Mouse (Mus musculus): ENCODE data around the gene Cnbd2.
A peak's percentile ranks its signal among the peaks of the same experiment; 100 is the strongest.

The Cnbd2 gene

GRCm38 (mm10) chr2:156305818-156306217 lies 6.3 kb upstream of the Cnbd2 start:
- TF ChIP-seq CTCF (conservative IDR thresholded peaks at IDR 0.05; ENCODE audit: low read length) = peak; percentile 48
- no peak for TF ChIP-seq NANOG (IDR thresholded peaks at IDR 0.05; ENCODE audit: borderline replicate concordance, low read length)
- TF ChIP-seq POU5F1 (IDR thresholded peaks at IDR 0.05; ENCODE audit: borderline replicate concordance, low read length) = no peak
- peaks cover 98% of the 10 kb centered on the region for H3K36me3 ChIP-seq (ENCODE audit: insufficient read depth, low read length)
- no peak overlapping the region for H3K4me3 ChIP-seq (replicated peaks; ENCODE audit: low read length)
- peaks cover 12% of the 10 kb centered on the region for H3K4me1 ChIP-seq (replicated peaks; ENCODE audit: low read depth, low read length)
- H3K9me3 ChIP-seq (ENCODE audit: low read length) = no peaks in the 10 kb centered on the region
- H3K27me3 ChIP-seq (ENCODE audit: insufficient read depth, low read length) = no peaks in the 10 kb centered on the region

GRCm38 (mm10) chr2:156307261-156307660 lies 4.8 kb upstream of the Cnbd2 start:
- TF ChIP-seq POU5F1 (IDR thresholded peaks at IDR 0.05; ENCODE audit: borderline replicate concordance, low read length) (no peak), CTCF (conservative IDR thresholded peaks at IDR 0.05; ENCODE audit: low read length) (peak; percentile 15; the same call in 1 of the 2 replicates)
- Histone ChIP-seq H3K36me3 (ENCODE audit: insufficient read depth, low read length) (peaks cover 86% of the 10 kb centered on the region), H3K27me3 (ENCODE audit: insufficient read depth, low read length) (no peaks in the 10 kb centered on the region), H3K9me3 (ENCODE audit: low read length) (no peaks in the 10 kb centered on the region), H3K4me3 (replicated peaks; ENCODE audit: low read length) (no peak overlapping the region), H3K4me1 (replicated peaks; ENCODE audit: low read depth, low read length) (peaks cover 12% of the 10 kb centered on the region)

- Histone ChIP-seq H3K36me3 (ENCODE audit: insufficient read depth, low read length) (peaks cover 60% of the 10 kb centered on the region), H3K4me3 (replicated peaks; ENCODE audit: low read length) (no peak overlapping the region), H3K27me3 (ENCODE audit: insufficient read depth, low read length) (no peaks in the 10 kb centered on the region), H3K9me3 (ENCODE audit: low read length) (peaks cover 4% of the 10 kb centered on the region; the same call in 1 of the 2 replicates), H3K4me1 (replicated peaks; ENCODE audit: low read depth, low read length) (peaks cover 4% of the 10 kb centered on the region; the same call in 1 of the 2 replicates)
- TF ChIP-seq NANOG (IDR thresholded peaks at IDR 0.05; ENCODE audit: borderline replicate concordance, low read length) (no peak), CTCF (conservative IDR thresholded peaks at IDR 0.05; ENCODE audit: low read length) (no peak), POU5F1 (IDR thresholded peaks at IDR 0.05; ENCODE audit: borderline replicate concordance, low read length) (no peak)
Measured at GRCm38 (mm10) chr2:156309948-156310347, 2.2 kb upstream of the Cnbd2 start.

- H3K27me3 ChIP-seq (ENCODE audit: insufficient read depth, low read length) = no peaks in the 10 kb centered on the region
- peaks cover 7% of the 10 kb centered on the region; the same call in 1 of the 2 replicates for H3K4me1 ChIP-seq (replicated peaks; ENCODE audit: low read depth, low read length)
- no peak overlapping the region for H3K4me3 ChIP-seq (replicated peaks; ENCODE audit: low read length)
- TF ChIP-seq NANOG (IDR thresholded peaks at IDR 0.05; ENCODE audit: borderline replicate concordance, low read length) (no peak), POU5F1 (IDR thresholded peaks at IDR 0.05; ENCODE audit: borderline replicate concordance, low read length) (no peak), CTCF (conservative IDR thresholded peaks at IDR 0.05; ENCODE audit: low read length) (no peak)
- peaks cover 4% of the 10 kb centered on the region; the same call in 1 of the 2 replicates for H3K9me3 ChIP-seq (ENCODE audit: low read length)
- H3K36me3 ChIP-seq (ENCODE audit: insufficient read depth, low read length) = peaks cover 54% of the 10 kb centered on the region
Measured at GRCm38 (mm10) chr2:156310455-156310854, 1.6 kb upstream of the Cnbd2 start.

- peaks cover 4% of the 10 kb centered on the region; the same call in 1 of the 2 replicates for H3K9me3 ChIP-seq (ENCODE audit: low read length)
- TF ChIP-seq POU5F1 (IDR thresholded peaks at IDR 0.05; ENCODE audit: borderline replicate concordance, low read length) = no peak
- TF ChIP-seq NANOG (IDR thresholded peaks at IDR 0.05; ENCODE audit: borderline replicate concordance, low read length) = no peak
- TF ChIP-seq CTCF (conservative IDR thresholded peaks at IDR 0.05; ENCODE audit: low read length) = no peak
- peaks cover 7% of the 10 kb centered on the region for H3K4me1 ChIP-seq (replicated peaks; ENCODE audit: low read depth, low read length)
Measured at GRCm38 (mm10) chr2:156310945-156311344, 1.2 kb upstream of the Cnbd2 start.

GRCm38 (mm10) chr2:156311441-156311840 lies 658 bp upstream of the Cnbd2 start:
- peaks cover 4% of the 10 kb centered on the region; the same call in 1 of the 2 replicates for H3K9me3 ChIP-seq (ENCODE audit: low read length)
- no peaks in the 10 kb centered on the region for H3K27me3 ChIP-seq (ENCODE audit: insufficient read depth, low read length)
- H3K4me1 ChIP-seq (replicated peaks; ENCODE audit: low read depth, low read length) = peaks cover 7% of the 10 kb centered on the region
- peaks cover 45% of the 10 kb centered on the region for H3K36me3 ChIP-seq (ENCODE audit: insufficient read depth, low read length)
- H3K4me3 ChIP-seq (replicated peaks; ENCODE audit: low read length) = peak overlapping the region; percentile 89
- TF ChIP-seq NANOG (IDR thresholded peaks at IDR 0.05; ENCODE audit: borderline replicate concordance, low read length) = no peak
- no peak for TF ChIP-seq CTCF (conservative IDR thresholded peaks at IDR 0.05; ENCODE audit: low read length)
- TF ChIP-seq POU5F1 (IDR thresholded peaks at IDR 0.05; ENCODE audit: borderline replicate concordance, low read length) = no peak

More at GRCm38 (mm10) chr2:156310945-156311344, 1.2 kb upstream of the Cnbd2 start:
- Histone ChIP-seq H3K27me3 (ENCODE audit: insufficient read depth, low read length) (no peaks in the 10 kb centered on the region), H3K4me3 (replicated peaks; ENCODE audit: low read length) (no peak overlapping the region), H3K36me3 (ENCODE audit: insufficient read depth, low read length) (peaks cover 50% of the 10 kb centered on the region)

GRCm38 (mm10) chr2:156311841-156312291 lies 233 bp upstream of the Cnbd2 start:
- Histone ChIP-seq H3K4me1 (replicated peaks; ENCODE audit: low read depth, low read length) (peaks cover 7% of the 10 kb centered on the region), H3K4me3 (replicated peaks; ENCODE audit: low read length) (peak overlapping the region; percentile 89), H3K27me3 (ENCODE audit: insufficient read depth, low read length) (no peaks in the 10 kb centered on the region), H3K9me3 (ENCODE audit: low read length) (peaks cover 4% of the 10 kb centered on the region; the same call in 1 of the 2 replicates), H3K36me3 (ENCODE audit: insufficient read depth, low read length) (peaks cover 40% of the 10 kb centered on the region)
- no peak for TF ChIP-seq POU5F1 (IDR thresholded peaks at IDR 0.05; ENCODE audit: borderline replicate concordance, low read length)
- no peak for TF ChIP-seq NANOG (IDR thresholded peaks at IDR 0.05; ENCODE audit: borderline replicate concordance, low read length)
- no peak for TF ChIP-seq CTCF (conservative IDR thresholded peaks at IDR 0.05; ENCODE audit: low read length)

- peaks cover 7% of the 10 kb centered on the region for H3K4me1 ChIP-seq (replicated peaks; ENCODE audit: low read depth, low read length)
- peaks cover 4% of the 10 kb centered on the region; the same call in 1 of the 2 replicates for H3K9me3 ChIP-seq (ENCODE audit: low read length)
- H3K36me3 ChIP-seq (ENCODE audit: insufficient read depth, low read length) = peaks cover 27% of the 10 kb centered on the region
- no peak for TF ChIP-seq NANOG (IDR thresholded peaks at IDR 0.05; ENCODE audit: borderline replicate concordance, low read length)
- TF ChIP-seq CTCF (conservative IDR thresholded peaks at IDR 0.05; ENCODE audit: low read length) = no peak
- TF ChIP-seq POU5F1 (IDR thresholded peaks at IDR 0.05; ENCODE audit: borderline replicate concordance, low read length) = no peak
- H3K4me3 ChIP-seq (replicated peaks; ENCODE audit: low read length) = peak overlapping the region; percentile 89
- no peaks in the 10 kb centered on the region for H3K27me3 ChIP-seq (ENCODE audit: insufficient read depth, low read length)
Measured at GRCm38 (mm10) chr2:156313153-156313552, 1.1 kb downstream of the Cnbd2 start.

GRCm38 (mm10) chr2:156314811-156315210 lies 2.7 kb downstream of the Cnbd2 start:
- Histone ChIP-seq H3K36me3 (ENCODE audit: insufficient read depth, low read length) (peaks cover 11% of the 10 kb centered on the region), H3K4me1 (replicated peaks; ENCODE audit: low read depth, low read length) (peaks cover 7% of the 10 kb centered on the region), H3K4me3 (replicated peaks; ENCODE audit: low read length) (no peak overlapping the region), H3K27me3 (ENCODE audit: insufficient read depth, low read length) (no peaks in the 10 kb centered on the region), H3K9me3 (ENCODE audit: low read length) (peaks cover 4% of the 10 kb centered on the region; the same call in 1 of the 2 replicates)
- TF ChIP-seq CTCF (conservative IDR thresholded peaks at IDR 0.05; ENCODE audit: low read length) = 0 out of 2 replicates have a peak, but pooled peaks have one; percentile 17
- no peak for TF ChIP-seq POU5F1 (IDR thresholded peaks at IDR 0.05; ENCODE audit: borderline replicate concordance, low read length)
